In the genomic region with DNA sequence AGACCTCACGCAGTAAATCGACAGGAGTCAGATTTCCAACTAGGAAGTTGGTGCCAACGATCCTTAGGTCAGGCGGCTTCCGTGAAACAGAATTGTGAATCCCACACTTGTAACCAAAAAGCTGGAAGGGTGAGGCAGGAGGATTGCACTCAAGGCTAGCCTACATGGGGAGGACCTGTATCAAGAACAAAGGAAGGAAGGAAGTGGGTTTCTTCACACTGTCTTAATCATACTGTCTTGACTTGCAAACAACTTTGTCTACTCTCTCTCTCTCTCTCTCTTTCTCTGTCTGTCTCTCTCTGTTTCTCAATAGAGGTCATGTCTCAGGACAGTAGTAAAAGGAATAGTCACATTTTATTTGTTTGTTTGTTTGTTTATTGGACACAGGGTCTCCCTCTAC, we compare ENCODE assay signal across 30 mouse cellular contexts. TPM values are rescaled to one million over a fixed set of nuclear protein-coding genes. Genes with fewer than 3 reads are reported as not detected.
DNase-seq lines count a peak whose midpoint lies in the region; ATAC-seq lines count a peak whose summit lies in the region.
"Had no signal": no experiment of that assay in that cellular context is flagged by ENCODE, and none has a peak within 500 bp of the region (broad histone marks: within the 10 kb centered on the region; RNA-seq: fewer than 3 reads in every experiment).

No protein-coding gene starts in this region.

- DNase-seq in CD4-positive helper T cell, adult 2 months (ENCODE audit: low read depth, low spot score): peak; percentile 28
- DNase-seq in induced T-regulatory cell, adult 2 months (ENCODE audit: low read depth): peak; percentile 29
- DNase-seq in naive thymus-derived CD4-positive, alpha-beta T cell, adult 2 months (ENCODE audit: low read depth): peak; percentile 44
- no peak for DNase-seq in liver
- DNase-seq in layer of hippocampus, adult 18-20 months (ENCODE audit: low spot score in 2 of 2): no peak
- no peak for DNase-seq in lung, postnatal 14 days
- DNase-seq: adrenal gland, adult 8-10 months; adrenal gland, postnatal 25 days; cerebellum, adult 11-12 months; cerebellum, adult 8-10 months; cerebellum, postnatal 10 days; cerebellum, postnatal 36 days; forebrain, postnatal 0 days; gastrocnemius, adult 2 months; gastrocnemius, postnatal 14 days; heart, adult 18-20 months; heart, postnatal 10 days; heart, postnatal 36 days had no signal

- peak; percentile 66 for ATAC-seq in activated CD4-positive, CD25-positive, alpha-beta regulatory T cell, adult 4 months
- ATAC-seq: forebrain, embryonic 14.5 days; forebrain, postnatal 0 days; hindbrain, embryonic 16.5 days had no signal

RNA-seq across cellular contexts. Expression of gene Rnf186, which starts 4.2 kb away (rescaled TPM):
- polyA plus RNA-seq in activated CD4-positive, CD25-positive, alpha-beta regulatory T cell, adult 4 months (2017; shearing (Covaris generic)): not detected
- not detected for total RNA-seq in layer of hippocampus, adult 18-20 months (2021)
- total RNA-seq: adrenal gland, adult 8-10 months; adrenal gland, postnatal 25 days; forebrain, postnatal 0 days; gastrocnemius, adult 2 months; gastrocnemius, postnatal 14 days; gastrocnemius, postnatal 4 days; heart, adult 18-20 months; heart, postnatal 10 days; heart, postnatal 36 days had no signal
- polyA plus RNA-seq: brain, embryonic 14.5 days; C2C12; embryonic facial prominence, embryonic 12.5 days; forebrain, embryonic 11.5 days; forebrain, embryonic 14.5 days; forebrain, postnatal 0 days; frontal cortex, adult 2 months; heart, embryonic 12.5 days; hindbrain, embryonic 10.5 days; hindbrain, embryonic 13.5 days; hindbrain, embryonic 16.5 days had no signal

RNA-seq across cellular contexts. Expression of gene Tmco4, which starts 10.0 kb away (rescaled TPM):
- 10 to 100 TPM; 19.1 to 32.4 TPM for polyA plus RNA-seq in activated CD4-positive, CD25-positive, alpha-beta regulatory T cell, adult 4 months (2017; shearing (Covaris generic))
- 1 to 10 TPM; 2.9 to 3.0 TPM for total RNA-seq in layer of hippocampus, adult 18-20 months (2021)

RNA-seq across cellular contexts. Expression of gene Otud3, which starts 49.0 kb away (rescaled TPM):
- under 1 TPM in 1 of 2 experiments, not detected in 1; 0.66 TPM for polyA plus RNA-seq in activated CD4-positive, CD25-positive, alpha-beta regulatory T cell, adult 4 months (2017; shearing (Covaris generic))
- total RNA-seq in layer of hippocampus, adult 18-20 months (2021): 10 to 100 TPM; 10.9 to 13.1 TPM

Comparison
In these comparisons a context has a peak if more than half of its experiments do, and no peak if none do; other contexts are left out.
1. DNase-seq: peak in CD4-positive helper T cell, adult 2 months (single experiment), induced T-regulatory cell, adult 2 months (single experiment) and naive thymus-derived CD4-positive, alpha-beta T cell, adult 2 months (single experiment); none in liver (single experiment), layer of hippocampus, adult 18-20 months (0 of 2) and lung, postnatal 14 days (single experiment).